Mouse (Mus musculus) gastrocnemius, adult 8-10 months (tissue): ENCODE data around the gene Lrmda. TPM values are rescaled to one million over a fixed set of nuclear protein-coding genes. Genes with fewer than 3 reads are reported as not detected.
"Not testable (repeated sequence)": the region's sequence is repeated elsewhere in the genome, so short reads cannot be mapped to it uniquely, and the experiment has no call there.

ENCODE experiments used
- DNase-seq, 2 experiments: peaks; one replicate each; pipeline ENCODE4 v3.0.0; 2022; ENCODE audit warnings: low spot score in 2 of 2
- total RNA-seq, 4 experiments: library from RNA; stranded (reverse); gene quantifications; 2 replicates each; pipeline ENCODE4 v1.2.4; 2022

Gene Lrmda
- total RNA-seq, 4 experiments from 2014 or later: 2.2 to 3.2 (median 2.6) TPM

GRCm38 (mm10) chr14:22760241-22761039, 740.9 kb downstream of the Lrmda start:
- no peak for DNase-seq

DNA sequence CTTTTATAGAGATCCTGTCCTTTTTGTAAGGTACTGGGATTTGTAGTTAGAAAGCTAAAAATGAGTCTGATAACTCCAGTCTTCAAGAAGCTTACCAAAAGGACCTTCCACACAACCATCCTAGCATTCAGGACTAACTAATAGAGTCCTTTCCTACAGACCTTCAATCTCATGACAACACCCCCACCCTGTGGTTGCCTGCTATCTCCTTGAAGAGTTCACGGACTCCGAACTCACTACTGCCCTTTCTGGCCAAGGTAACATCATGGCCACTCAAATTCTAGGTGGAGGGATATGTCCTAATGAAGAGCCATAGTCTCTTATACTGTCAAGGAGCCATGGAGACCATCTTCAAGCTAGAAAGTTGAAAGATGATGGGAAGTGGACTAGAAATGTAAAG, 762.2 kb downstream of the Lrmda start:
- DNase-seq: peak; percentile 20 to 28

GRCm38 (mm10) chr14:22782365-22782764, 762.9 kb downstream of the Lrmda start:
- DNase-seq: no peak

- no peak for DNase-seq
Measured at GRCm38 (mm10) chr14:22783211-22784161, 764.0 kb downstream of the Lrmda start.

DNA sequence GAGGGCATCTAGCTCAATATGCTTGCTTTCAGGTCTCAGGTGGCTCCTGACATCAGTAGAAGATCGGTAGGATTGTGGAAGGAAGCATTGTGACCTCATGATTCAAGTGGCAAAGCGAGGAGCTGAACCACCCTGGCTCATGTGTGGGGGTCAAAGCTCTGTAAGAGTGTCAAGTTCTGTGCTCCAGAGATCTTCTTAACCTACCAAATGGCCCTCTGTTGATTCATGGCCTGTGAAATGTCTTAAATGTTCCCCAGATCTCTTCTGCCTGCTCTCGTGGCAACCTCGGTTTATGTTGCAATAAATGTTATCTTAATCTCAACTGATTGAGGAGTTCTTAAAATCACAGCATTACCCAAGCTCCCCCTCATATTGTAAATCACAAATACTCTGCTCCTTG, 780.5 kb downstream of the Lrmda start:
- DNase-seq: no peak

DNA sequence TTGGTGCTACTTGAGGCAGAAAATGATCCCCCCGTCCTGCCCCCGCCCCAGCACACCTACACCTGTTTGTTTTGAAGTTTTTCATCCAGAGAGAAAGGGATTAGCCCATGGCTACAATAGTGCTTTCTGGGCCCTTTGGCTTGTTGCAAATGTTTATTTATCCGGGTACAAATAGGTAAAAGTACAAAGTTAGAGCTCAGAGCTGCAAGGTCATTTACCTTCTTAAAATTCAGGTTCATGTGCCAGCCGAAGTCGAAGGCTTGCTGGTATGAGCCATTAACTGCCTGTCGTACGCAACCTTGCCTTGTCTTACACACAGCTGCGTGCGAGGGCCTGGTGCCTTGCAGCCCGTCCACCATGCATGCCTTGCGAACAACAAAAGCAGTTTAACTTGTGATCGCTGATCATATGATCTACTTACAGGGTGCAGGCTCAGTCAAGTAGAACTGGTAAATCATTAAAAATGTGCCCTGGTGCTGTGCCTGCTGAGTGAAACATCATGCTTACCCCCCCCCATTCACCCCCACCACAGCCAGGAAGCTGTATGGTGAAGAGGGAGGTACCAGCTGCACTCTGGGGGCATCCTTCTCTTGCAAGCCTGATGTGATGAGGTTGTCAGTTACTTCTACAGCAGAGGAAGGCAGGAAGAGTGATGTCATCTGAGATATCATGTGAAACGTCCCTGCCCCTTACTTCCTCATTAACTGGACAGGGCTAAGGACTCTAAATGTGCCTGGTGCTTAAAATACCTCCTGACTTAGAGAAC, 781.5 kb downstream of the Lrmda start:
- DNase-seq: no peak

GRCm38 (mm10) chr14:22801714-22802113, 782.2 kb downstream of the Lrmda start:
- DNase-seq: not testable (repeated sequence)

DNA sequence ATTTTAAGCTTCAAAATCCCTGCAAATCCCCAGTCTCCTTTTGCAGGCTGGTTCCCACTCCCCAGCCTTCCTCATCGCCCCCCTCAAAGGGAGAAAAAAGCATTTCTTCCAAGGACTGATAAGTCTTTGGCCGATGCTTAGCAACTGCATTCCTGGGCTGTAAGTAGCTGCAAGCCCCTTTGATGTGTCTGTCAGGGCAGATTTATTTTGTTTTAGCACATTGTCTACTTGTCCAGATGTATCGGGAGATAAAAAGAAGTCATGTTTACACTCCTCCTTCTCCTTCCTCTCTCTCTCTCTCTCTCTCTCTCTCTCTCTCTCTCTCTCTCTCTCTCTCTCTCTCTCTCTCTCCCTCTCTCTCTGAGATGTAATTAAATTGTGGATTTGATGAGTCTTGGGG, 787.8 kb downstream of the Lrmda start:
- no peak for DNase-seq

DNA sequence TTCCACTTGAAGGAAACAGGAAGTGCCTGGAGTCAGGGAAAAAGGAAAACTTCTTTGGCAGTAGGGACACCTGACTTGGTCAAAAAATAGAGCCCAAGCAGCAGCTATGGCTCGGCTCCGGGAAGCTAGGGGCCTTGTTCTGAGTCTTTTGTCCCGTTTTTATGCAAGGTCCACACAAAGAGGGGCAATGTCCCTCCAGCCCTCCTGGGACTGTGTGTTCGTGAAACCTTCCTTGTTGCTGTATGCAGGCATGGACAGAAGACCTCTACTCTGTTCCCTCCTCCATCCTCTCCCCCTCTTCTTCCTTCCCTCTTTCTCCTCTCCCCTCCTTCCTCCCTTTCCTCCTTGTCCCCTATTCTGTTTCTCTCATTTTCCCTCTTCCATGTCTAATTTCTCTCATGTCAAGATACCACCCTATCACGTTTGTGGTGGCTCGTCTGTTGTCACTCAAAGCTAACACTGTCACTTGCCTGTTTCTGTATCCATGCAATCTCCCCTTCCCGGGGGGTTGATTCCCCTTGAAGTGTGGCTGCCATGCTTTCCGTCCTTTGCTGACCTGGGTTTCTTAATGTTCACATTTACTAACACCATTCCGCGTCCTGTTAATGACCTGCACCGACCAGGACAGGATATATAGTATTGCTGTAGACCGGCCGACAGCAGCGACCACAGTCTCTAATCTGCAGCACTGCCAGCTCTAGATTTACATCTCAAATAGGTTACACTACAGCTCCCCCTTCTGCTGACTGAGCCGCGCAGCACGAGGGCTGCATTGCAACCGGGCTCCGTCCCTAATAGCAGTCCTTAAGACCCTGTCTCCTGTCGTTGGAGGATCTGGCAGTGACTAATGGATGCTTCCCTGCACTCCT, 788.4 kb downstream of the Lrmda start:
- peak in 1 of 2 experiments; percentile 39 for DNase-seq

DNA sequence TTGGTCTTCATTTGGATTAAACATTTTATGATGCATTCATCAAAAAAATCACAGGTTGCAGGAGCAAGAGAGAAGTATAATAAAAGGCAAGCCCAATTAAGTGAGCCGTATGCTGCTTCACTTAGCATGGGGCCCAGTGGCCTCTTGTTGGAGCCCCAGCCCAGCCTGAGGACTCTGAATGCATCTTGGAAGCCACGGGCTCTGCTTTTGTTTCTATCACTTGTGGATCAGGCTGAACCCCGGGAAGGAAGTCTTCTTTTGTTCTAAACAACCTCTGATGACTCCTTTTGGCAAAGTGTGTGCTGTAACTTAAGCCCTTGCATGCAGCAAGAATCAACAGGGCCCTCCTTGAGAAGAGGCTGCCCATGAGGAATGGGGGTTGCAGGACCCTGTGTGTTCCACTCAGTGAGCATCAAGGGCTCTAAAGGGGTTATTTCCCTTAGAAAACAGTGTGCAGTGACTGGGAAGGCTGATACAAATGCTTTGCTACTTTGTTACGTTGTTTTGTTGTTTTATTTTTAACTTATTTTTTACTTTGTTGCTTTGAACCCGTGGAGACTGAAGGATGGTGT, 789.2 kb downstream of the Lrmda start:
- no peak for DNase-seq

GRCm38 (mm10) chr14:22809229-22809628, 789.7 kb downstream of the Lrmda start:
- DNase-seq: no peak

DNA sequence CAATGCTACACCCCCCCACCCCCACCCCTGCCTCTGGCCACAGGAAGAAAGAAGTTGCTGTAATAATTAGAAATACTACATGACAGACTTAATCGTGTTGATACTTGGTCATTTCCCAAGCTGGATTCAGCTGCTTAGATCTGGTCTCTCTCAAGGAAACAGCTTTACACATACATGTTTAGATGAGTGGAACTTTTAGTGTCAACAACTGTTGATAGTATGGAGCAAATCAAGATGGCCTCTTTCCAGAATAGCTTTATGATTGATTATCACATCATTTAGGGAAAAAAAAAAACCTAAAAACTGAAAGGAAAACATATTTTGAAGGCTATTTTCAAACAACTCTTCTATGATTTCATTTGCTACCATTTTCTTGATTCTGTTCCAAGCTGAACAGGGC, 791.0 kb downstream of the Lrmda start:
- no peak for DNase-seq

DNA sequence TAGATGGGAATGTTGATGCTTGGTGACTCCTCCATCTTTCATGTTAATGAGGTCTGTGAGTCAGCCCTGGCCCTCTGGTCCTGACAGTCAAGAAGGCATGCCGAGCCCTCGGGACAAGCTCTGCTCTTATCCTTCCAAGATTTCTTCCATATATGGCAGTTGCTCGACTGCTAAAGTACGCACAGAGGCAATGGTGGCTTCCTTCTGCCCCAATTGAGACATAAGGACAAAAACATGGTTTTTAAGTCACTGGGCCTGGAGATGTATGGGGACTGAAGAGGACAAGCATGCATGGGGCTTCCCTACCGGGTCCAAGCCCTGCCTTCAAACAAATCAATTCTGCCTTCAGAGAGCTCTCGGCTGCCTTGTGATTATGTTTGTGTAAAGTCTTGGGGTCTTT, 793.3 kb downstream of the Lrmda start:
- no peak for DNase-seq

DNA sequence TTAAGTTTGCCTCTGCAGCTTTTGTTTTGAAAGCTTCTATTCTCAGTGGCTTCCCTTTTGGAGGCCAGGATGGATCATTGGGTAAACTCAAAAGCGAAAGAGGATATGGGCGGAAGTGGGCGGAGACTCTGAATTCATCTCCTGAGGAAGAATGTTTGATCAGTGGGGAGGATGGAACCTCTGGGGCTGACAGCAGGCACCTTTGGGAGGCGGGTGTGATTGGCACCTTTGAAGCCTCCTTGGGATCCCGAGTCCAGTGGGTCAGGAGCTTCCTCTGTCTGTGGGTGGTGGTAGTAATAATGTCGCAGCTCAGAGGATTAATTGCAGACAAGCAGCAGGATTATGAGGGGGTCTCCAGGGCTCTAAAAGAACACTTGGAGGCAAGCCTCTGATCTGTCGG, 793.9 kb downstream of the Lrmda start:
- DNase-seq: no peak

DNA sequence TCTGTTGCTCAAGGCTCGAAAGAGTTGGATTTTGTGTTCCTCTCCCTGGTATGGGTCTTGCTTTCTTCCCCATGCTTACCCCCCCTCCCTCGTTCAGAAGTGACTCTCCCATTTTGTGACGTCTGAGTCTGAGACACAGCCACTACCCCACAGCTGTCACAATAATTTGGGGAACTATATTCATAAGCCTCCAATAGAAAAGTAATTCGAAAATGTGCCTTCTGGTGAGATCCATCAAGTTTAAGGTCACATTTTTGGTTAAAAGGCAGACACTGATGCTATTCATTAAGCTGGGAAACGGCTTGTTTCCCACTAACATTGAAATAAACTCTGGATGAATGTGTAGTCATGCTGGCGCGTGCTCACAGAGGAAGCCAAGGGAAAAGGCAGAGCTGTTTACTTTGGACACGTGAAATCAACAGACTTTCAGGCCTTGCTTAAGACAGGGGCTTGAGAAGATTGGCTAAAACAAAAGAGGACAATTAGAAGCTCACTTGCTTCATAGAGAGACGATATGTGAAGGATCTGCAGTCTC, 795.4 kb downstream of the Lrmda start:
- DNase-seq: no peak

GRCm38 (mm10) chr14:22817346-22818201, 798.1 kb downstream of the Lrmda start:
- DNase-seq: peak in 1 of 2 experiments; percentile 24

DNA sequence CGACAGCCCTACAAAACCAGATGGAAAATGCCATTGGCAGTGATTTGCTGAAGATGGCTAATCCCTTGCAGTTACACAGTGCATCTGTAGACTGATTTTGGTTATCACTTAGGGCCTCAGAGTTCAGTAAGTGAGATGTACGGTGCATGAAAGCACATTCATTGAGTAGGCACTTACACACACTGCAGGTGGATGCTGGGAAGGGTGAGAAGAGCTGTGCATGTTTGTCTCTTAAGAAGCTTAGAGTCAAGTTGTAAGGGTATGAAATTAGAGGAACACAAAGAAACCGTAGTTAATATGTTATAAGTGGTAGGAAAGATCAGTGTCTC, 798.7 kb downstream of the Lrmda start:
- DNase-seq: no peak

GRCm38 (mm10) chr14:22822942-22823341, 803.4 kb downstream of the Lrmda start:
- DNase-seq: no peak

- no peak for DNase-seq
Measured at GRCm38 (mm10) chr14:22826825-22827224, 807.3 kb downstream of the Lrmda start.
